Mouse (Mus musculus): ENCODE measurements at regions not wholly inside any gene's neighbourhood (a gene's known extent, or its start where the extent isn't known, plus 50 kb on each side); places are given as distances from the start of the nearest gene placed in this dataset.

DNA sequence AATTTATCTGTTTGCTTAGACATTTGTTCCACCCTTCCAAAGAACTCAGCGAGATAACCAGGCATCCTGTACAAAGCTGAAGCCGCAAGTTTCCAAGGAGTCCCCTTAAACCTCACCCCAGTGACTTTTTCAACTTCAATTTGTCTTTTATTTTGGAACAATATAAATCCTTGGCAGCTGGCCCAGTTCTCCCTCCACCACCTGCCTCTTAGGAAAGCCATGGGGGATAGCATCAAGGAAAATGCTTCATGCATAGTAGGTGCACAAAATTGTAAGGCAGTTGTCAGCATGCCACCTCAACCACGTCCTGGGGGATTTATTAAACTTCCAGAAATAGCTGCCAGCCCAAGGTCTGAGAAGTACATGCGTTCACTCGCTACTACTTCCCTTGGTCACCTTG is 214.1 kb upstream of the Usp24 start:
- H3K4me1 ChIP-seq (ENCODE audit: control insufficient read depth, insufficient read depth, low read length): no peaks in the 10 kb centered on the region
- WGBS: 59% methylated on average over 5 of the region's 5 CpGs
- H3K4me3 ChIP-seq (replicated peaks; ENCODE audit: control insufficient read depth, low read depth, low read length): no peak overlapping the region
- no peak overlapping the region for H3K27ac ChIP-seq (ENCODE audit: control insufficient read depth, insufficient read depth, low read depth, low read length, poor library complexity)
- no peak for TF ChIP-seq CTCF (IDR thresholded peaks at IDR 0.05; ENCODE audit: control insufficient read depth, insufficient read depth, low read length)
- TF ChIP-seq POLR2A (IDR thresholded peaks at IDR 0.05; ENCODE audit: borderline replicate concordance, control insufficient read depth, low read depth, low read length): no peak

DNA sequence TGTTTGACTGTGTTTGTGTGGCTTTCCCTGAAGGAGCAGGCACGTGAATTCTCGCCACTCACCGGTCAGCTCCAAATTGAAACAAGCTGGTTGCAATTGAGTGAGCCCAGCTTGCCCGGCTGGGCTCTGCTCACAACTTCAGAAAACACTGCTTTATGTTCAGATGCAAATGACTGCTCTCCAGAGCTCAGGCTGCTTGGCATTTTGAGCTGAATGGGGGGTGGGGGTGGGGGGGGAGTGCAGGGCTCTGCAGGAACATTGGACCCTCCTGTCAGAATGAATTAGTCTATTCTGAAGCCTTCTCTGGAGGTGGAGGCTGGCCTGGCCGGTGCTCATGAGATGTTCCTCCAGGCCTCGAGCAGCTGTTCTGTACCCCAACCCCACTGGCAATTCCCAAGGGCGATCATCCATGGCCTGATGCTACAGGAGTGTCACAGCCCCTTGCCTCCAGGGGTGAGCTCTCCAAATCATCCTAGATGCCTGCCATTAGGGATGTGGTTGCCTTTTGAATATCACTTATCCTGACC is 213.5 kb upstream of the Usp24 start:
- 80% methylated on average over 7 of the region's 7 CpGs for WGBS

GRCm38 (mm10) chr4:106103750-106104635 is 212.0 kb upstream of the Usp24 start:
- no peak overlapping the region for H3K4me3 ChIP-seq (replicated peaks; ENCODE audit: control insufficient read depth, low read depth, low read length)
- 78% methylated on average over 11 of the region's 11 CpGs for WGBS
- no peaks in the 10 kb centered on the region for H3K4me1 ChIP-seq (ENCODE audit: control insufficient read depth, insufficient read depth, low read length)
- H3K27ac ChIP-seq (ENCODE audit: control insufficient read depth, insufficient read depth, low read depth, low read length, poor library complexity): no peak overlapping the region
- no peak for TF ChIP-seq CTCF (IDR thresholded peaks at IDR 0.05; ENCODE audit: control insufficient read depth, insufficient read depth, low read length)

More for the DNA sequence above, 213.5 kb upstream of the Usp24 start:
- Histone ChIP-seq H3K4me1 (ENCODE audit: control insufficient read depth, insufficient read depth, low read length) (no peaks in the 10 kb centered on the region), H3K27ac (ENCODE audit: control insufficient read depth, insufficient read depth, low read depth, low read length, poor library complexity) (no peak overlapping the region), H3K4me3 (replicated peaks; ENCODE audit: control insufficient read depth, low read depth, low read length) (no peak overlapping the region)
- TF ChIP-seq POLR2A (IDR thresholded peaks at IDR 0.05; ENCODE audit: borderline replicate concordance, control insufficient read depth, low read depth, low read length) (no peak), CTCF (IDR thresholded peaks at IDR 0.05; ENCODE audit: control insufficient read depth, insufficient read depth, low read length) (no peak)

DNA sequence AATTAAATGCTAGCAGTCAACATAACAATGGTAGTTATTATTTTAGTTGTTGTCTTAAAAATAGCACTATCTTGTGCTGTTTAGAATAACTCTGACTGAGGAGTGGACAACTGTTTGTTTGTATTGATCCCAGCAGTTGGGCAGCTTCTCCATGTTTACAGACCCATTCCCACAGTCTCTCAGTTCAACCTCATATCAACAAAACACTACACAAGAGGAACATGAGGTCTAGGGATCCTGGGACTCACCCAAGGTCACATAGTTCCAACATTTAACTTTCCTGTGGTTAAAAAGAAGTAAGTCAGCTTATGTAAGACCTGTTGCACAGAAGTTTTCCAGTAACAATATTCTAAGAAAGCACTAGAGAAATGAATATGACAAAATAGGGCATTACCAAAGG is 203.0 kb upstream of the Usp24 start:
- no peak overlapping the region for H3K27ac ChIP-seq (ENCODE audit: control insufficient read depth, insufficient read depth, low read depth, low read length, poor library complexity)
- no peak overlapping the region for H3K4me3 ChIP-seq (replicated peaks; ENCODE audit: control insufficient read depth, low read depth, low read length)
- H3K4me1 ChIP-seq (ENCODE audit: control insufficient read depth, insufficient read depth, low read length): no peaks in the 10 kb centered on the region
- TF ChIP-seq POLR2A (IDR thresholded peaks at IDR 0.05; ENCODE audit: borderline replicate concordance, control insufficient read depth, low read depth, low read length) (no peak), CTCF (IDR thresholded peaks at IDR 0.05; ENCODE audit: control insufficient read depth, insufficient read depth, low read length) (no peak)

- H3K4me3 ChIP-seq (replicated peaks; ENCODE audit: control insufficient read depth, low read depth, low read length): no peak overlapping the region
- TF ChIP-seq CTCF (IDR thresholded peaks at IDR 0.05; ENCODE audit: control insufficient read depth, insufficient read depth, low read length): no peak
- no peak for TF ChIP-seq POLR2A (IDR thresholded peaks at IDR 0.05; ENCODE audit: borderline replicate concordance, control insufficient read depth, low read depth, low read length)
- no peaks in the 10 kb centered on the region for H3K4me1 ChIP-seq (ENCODE audit: control insufficient read depth, insufficient read depth, low read length)
- no peak overlapping the region for H3K27ac ChIP-seq (ENCODE audit: control insufficient read depth, insufficient read depth, low read depth, low read length, poor library complexity)
These were observed 202.3 kb upstream of the Usp24 start for GRCm38 (mm10) chr4:106113747-106114146.

- H3K4me1 ChIP-seq (ENCODE audit: control insufficient read depth, insufficient read depth, low read length): no peaks in the 10 kb centered on the region
- no peak for TF ChIP-seq POLR2A (IDR thresholded peaks at IDR 0.05; ENCODE audit: borderline replicate concordance, control insufficient read depth, low read depth, low read length)
- 85% methylated on average over 7 of the region's 7 CpGs for WGBS
- no peak overlapping the region for H3K27ac ChIP-seq (ENCODE audit: control insufficient read depth, insufficient read depth, low read depth, low read length, poor library complexity)
- H3K4me3 ChIP-seq (replicated peaks; ENCODE audit: control insufficient read depth, low read depth, low read length): no peak overlapping the region
These were observed 199.4 kb upstream of the Usp24 start for GRCm38 (mm10) chr4:106116611-106117010.

DNA sequence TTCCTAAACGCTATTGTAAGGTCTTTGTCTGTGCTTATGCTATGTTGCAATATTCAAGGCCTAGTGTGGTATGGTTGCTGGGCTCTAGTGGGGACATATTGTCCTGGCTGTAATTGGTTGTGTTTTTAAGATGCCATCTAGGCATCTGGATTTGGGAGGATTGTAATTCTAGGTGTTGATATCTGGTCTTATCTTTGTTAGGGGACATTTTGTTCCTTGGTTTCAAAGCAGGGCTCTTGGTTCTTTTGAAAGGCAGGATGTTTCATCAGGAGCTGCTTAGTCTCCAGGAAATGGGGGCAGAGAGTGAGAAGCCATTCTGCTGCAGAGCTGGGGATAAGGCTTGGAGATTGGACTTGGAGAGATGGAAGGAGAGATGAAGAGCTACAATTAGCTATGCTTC is 194.7 kb upstream of the Usp24 start:
- no peak overlapping the region for H3K4me3 ChIP-seq (replicated peaks; ENCODE audit: control insufficient read depth, low read depth, low read length)
- no peak for TF ChIP-seq CTCF (IDR thresholded peaks at IDR 0.05; ENCODE audit: control insufficient read depth, insufficient read depth, low read length)
- no peak for TF ChIP-seq POLR2A (IDR thresholded peaks at IDR 0.05; ENCODE audit: borderline replicate concordance, control insufficient read depth, low read depth, low read length)
- no peak overlapping the region for H3K27ac ChIP-seq (ENCODE audit: control insufficient read depth, insufficient read depth, low read depth, low read length, poor library complexity)
- WGBS: 73% methylated on average over 1 of the region's 1 CpGs
- no peaks in the 10 kb centered on the region for H3K4me1 ChIP-seq (ENCODE audit: control insufficient read depth, insufficient read depth, low read length)

DNA sequence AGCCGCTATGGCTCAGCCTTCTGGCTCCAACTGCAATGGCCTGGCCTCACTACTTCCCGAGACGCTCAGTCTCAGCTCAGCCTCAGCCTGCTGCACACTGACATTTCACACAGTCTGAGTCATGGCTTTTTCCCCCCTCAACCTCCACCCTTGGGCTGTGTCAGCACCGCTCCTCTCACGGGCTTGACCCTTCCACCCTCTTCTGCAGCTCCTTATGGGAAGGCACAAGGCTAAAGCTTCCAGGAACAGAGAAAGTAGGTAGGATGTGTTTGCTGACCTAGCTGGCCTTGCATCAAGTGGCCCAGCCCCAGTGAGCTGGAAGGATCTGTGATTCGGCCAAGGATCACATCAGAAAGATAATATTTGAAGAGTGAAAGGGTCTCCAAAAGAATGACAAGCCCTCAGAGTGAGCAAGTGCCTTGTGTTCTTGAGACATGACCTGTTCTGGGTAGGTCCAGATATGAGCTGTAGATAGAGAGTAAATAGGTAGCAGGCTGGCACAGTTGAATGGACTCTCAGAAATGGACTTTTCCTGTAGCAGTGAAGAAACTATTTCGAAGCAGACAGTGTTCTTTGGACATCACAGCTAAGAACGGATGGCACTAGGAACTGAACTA is 192.9 kb upstream of the Usp24 start:
- TF ChIP-seq POLR2A (IDR thresholded peaks at IDR 0.05; ENCODE audit: borderline replicate concordance, control insufficient read depth, low read depth, low read length) (no peak), CTCF (IDR thresholded peaks at IDR 0.05; ENCODE audit: control insufficient read depth, insufficient read depth, low read length) (no peak)
- no peak overlapping the region for H3K4me3 ChIP-seq (replicated peaks; ENCODE audit: control insufficient read depth, low read depth, low read length)
- no peaks in the 10 kb centered on the region for H3K4me1 ChIP-seq (ENCODE audit: control insufficient read depth, insufficient read depth, low read length)
- WGBS: 80% methylated on average over 8 of the region's 8 CpGs
- no peak overlapping the region for H3K27ac ChIP-seq (ENCODE audit: control insufficient read depth, insufficient read depth, low read depth, low read length, poor library complexity)
